Mouse (Mus musculus) bone marrow macrophage, adult 2 months (primary cell): Measurements from ENCODE around the gene Acoxl.

Experiments
- CTCF ChIP-seq: IDR thresholded peaks from 2 replicates; pipeline ENCODE4 v1.5.1; 2012; ENCODE audit warnings: low read depth, mild to moderate bottlenecking, low read length, moderate library complexity
- POLR2A ChIP-seq: IDR thresholded peaks from 2 replicates; pipeline ENCODE4 v1.6.1; 2012; ENCODE audit warnings: mild to moderate bottlenecking, low read depth, low read length, borderline replicate concordance

DNA sequence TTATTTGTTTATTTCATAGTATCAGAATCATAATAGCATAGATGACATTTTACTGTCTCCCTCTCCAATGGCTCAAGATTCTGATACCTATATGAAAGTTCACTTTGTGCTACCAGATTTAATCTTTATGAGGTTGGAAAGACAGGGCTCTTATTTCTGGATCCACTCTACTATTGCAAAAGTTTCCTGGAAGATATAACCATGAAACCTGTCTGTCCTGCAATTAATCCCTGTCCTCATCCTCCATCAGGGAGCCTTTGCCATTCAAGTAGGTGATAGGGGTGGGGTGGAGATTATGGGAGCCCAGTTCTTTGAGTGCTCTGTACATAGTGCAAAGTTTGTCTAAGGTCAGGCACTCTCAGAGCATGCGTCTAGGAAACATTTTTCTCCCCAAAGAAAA, 2.7 kb downstream of the Acoxl start:
- TF ChIP-seq CTCF (no peak), POLR2A (no peak)
